Mouse (Mus musculus): ENCODE measurements around the gene Cntn3. TPM values are rescaled to one million over a fixed set of nuclear protein-coding genes. Genes with fewer than 3 reads are reported as not detected.

Gene Cntn3
- polyA plus RNA-seq, 1 experiment, result not detected

DNA sequence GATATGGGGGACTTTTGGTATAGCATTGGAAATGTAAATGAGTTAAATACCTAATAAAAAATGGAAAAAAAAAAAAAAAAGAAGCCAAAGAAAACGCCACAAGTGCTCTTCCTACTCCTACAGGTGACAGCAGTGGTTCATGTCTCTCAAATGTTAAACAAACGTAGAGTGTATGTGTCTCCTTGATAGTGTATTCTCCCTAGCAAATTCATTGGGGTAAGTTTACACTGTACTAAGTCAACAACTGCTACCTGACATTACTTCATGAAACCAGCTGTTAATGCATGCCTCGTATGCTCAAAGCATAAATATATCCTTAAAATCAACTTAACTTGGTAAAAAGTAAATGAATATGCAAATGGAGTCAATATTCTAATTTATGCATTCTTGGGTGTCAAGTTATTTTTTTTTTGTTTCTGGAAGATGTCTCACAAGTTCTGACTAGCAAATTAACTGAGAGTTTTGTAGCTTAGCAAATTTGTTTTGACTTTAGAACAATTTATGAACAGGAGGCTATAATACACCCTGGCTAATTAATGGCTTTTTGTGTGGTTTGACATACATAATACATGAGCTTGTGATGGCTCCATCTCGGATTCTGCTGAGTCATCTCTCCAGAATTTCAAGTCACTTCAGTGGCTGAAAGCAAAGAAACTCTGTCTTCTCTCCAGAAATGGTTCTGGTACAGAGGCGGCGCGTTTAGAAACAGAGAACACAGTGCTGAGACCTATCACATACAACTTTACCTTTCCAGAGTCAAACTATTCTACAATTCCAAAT is 31.1 kb downstream of the Cntn3 start:
- H3K4me3 ChIP-seq (ENCODE audit: low read depth, low read length), result no peak overlapping the region
- TF ChIP-seq POLR2A (IDR thresholded peaks at IDR 0.05; ENCODE audit: low read depth, low read length), result no peak
- no peak for TF ChIP-seq CTCF (IDR thresholded peaks at IDR 0.05; ENCODE audit: extremely low read depth, insufficient read length, insufficient replicate concordance, low read depth, low read length)
- no peaks in the 10 kb centered on the region for H3K27me3 ChIP-seq (ENCODE audit: control insufficient read depth, insufficient read depth, low read length)
- no peaks in the 10 kb centered on the region for H3K4me1 ChIP-seq (ENCODE audit: control insufficient read depth, insufficient read depth, insufficient read length, low read length)
- no peaks in the 10 kb centered on the region for H3K36me3 ChIP-seq (ENCODE audit: control insufficient read depth, insufficient read depth, low read length)
- 71% methylated on average over 7 of the region's 7 CpGs for WGBS
- no peak overlapping the region for H3K27ac ChIP-seq (ENCODE audit: insufficient read depth, low read depth, low read length)

DNA sequence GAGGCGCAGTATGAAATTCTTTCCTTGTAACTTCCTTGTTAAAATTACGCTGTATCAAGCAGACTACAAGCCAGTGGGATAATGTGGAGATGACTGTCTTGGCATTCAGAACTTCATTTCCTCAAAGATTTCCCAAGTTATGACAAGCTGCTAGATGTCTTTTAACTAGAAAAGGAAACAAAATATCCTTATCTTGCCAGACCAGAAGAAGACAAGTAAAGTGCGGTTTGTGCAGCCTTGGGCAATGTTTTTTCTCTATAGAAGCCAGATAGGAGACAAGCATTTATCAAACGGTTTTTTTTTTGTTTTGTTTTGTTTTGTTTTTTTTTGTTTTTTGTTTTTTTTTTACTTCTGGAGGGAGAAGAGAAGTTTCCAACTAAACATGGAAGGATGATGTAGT is 37.3 kb downstream of the Cntn3 start:
- no peak overlapping the region for H3K4me3 ChIP-seq (ENCODE audit: low read depth, low read length)
- no peak overlapping the region for H3K27ac ChIP-seq (ENCODE audit: insufficient read depth, low read depth, low read length)
- no peaks in the 10 kb centered on the region for H3K27me3 ChIP-seq (ENCODE audit: control insufficient read depth, insufficient read depth, low read length)
- H3K36me3 ChIP-seq (ENCODE audit: control insufficient read depth, insufficient read depth, low read length), result no peaks in the 10 kb centered on the region
- no peak for TF ChIP-seq CTCF (IDR thresholded peaks at IDR 0.05; ENCODE audit: extremely low read depth, insufficient read length, insufficient replicate concordance, low read depth, low read length)
- no peak for TF ChIP-seq POLR2A (IDR thresholded peaks at IDR 0.05; ENCODE audit: low read depth, low read length)
- WGBS, result 63% methylated on average over 4 of the region's 4 CpGs
- no peaks in the 10 kb centered on the region for H3K4me1 ChIP-seq (ENCODE audit: control insufficient read depth, insufficient read depth, insufficient read length, low read length)

DNA sequence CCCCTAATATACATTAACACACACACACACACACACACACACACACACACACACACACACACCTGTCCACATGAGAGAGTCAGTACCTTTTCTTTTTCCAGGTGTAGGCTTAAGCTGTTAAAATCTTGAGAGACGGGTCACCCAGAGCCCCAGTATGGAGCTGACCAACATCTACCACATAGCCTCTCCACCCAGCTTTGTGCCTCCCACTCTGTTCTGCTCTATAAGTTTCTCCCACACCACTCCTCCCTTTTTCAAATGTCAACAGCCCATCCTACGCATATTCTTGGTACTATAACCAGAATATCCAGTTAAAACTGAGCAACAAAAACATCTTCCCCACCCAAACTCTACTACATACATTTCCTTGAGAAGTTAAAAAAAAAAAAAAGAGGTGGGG is 49.9 kb downstream of the Cntn3 start:
- H3K27ac ChIP-seq (ENCODE audit: insufficient read depth, low read depth, low read length), result no peak overlapping the region
- no peaks in the 10 kb centered on the region for H3K36me3 ChIP-seq (ENCODE audit: control insufficient read depth, insufficient read depth, low read length)
- WGBS, result 74% methylated on average over 2 of the region's 2 CpGs
- H3K27me3 ChIP-seq (ENCODE audit: control insufficient read depth, insufficient read depth, low read length), result no peaks in the 10 kb centered on the region
- TF ChIP-seq POLR2A (IDR thresholded peaks at IDR 0.05; ENCODE audit: low read depth, low read length) (no peak), CTCF (IDR thresholded peaks at IDR 0.05; ENCODE audit: extremely low read depth, insufficient read length, insufficient replicate concordance, low read depth, low read length) (no peak)
- no peak overlapping the region for H3K4me3 ChIP-seq (ENCODE audit: low read depth, low read length)
- no peaks in the 10 kb centered on the region for H3K4me1 ChIP-seq (ENCODE audit: control insufficient read depth, insufficient read depth, insufficient read length, low read length)

GRCm38 (mm10) chr6:102520977-102521376 is 51.9 kb downstream of the Cntn3 start:
- H3K36me3 ChIP-seq (ENCODE audit: control insufficient read depth, insufficient read depth, low read length), result no peaks in the 10 kb centered on the region
- 71% methylated on average over 2 of the region's 2 CpGs for WGBS
- H3K4me3 ChIP-seq (ENCODE audit: low read depth, low read length), result no peak overlapping the region
- no peak for TF ChIP-seq CTCF (IDR thresholded peaks at IDR 0.05; ENCODE audit: extremely low read depth, insufficient read length, insufficient replicate concordance, low read depth, low read length)
- no peak for TF ChIP-seq POLR2A (IDR thresholded peaks at IDR 0.05; ENCODE audit: low read depth, low read length)
- H3K27ac ChIP-seq (ENCODE audit: insufficient read depth, low read depth, low read length), result no peak overlapping the region
- H3K27me3 ChIP-seq (ENCODE audit: control insufficient read depth, insufficient read depth, low read length), result no peaks in the 10 kb centered on the region
- no peaks in the 10 kb centered on the region for H3K4me1 ChIP-seq (ENCODE audit: control insufficient read depth, insufficient read depth, insufficient read length, low read length)

DNA sequence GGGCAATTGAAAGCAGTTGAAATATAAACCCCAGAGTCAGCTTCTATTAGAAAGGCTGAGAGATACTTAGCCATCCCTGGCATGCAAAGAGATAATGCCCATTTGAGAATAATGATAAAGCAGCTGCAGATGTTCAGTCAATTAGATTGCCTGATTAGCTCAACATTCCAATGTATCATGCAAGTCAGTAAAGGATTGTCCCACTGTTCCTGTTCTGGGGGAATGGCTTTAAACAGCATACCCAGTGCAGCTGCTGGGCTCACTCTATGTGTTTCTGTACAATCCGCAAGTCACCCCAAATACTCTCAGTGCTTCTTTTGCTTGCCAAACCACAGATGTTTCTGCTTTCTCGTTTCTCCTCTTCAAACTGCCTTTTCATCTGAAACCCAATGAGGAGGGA is 57.7 kb downstream of the Cntn3 start:
- H3K27ac ChIP-seq (ENCODE audit: insufficient read depth, low read depth, low read length), result no peak overlapping the region
- no peak for TF ChIP-seq CTCF (IDR thresholded peaks at IDR 0.05; ENCODE audit: extremely low read depth, insufficient read length, insufficient replicate concordance, low read depth, low read length)
- WGBS, result 64% methylated on average over 2 of the region's 2 CpGs
- H3K4me3 ChIP-seq (ENCODE audit: low read depth, low read length), result no peak overlapping the region
- H3K4me1 ChIP-seq (ENCODE audit: control insufficient read depth, insufficient read depth, insufficient read length, low read length), result no peaks in the 10 kb centered on the region
- no peaks in the 10 kb centered on the region for H3K36me3 ChIP-seq (ENCODE audit: control insufficient read depth, insufficient read depth, low read length)
- H3K27me3 ChIP-seq (ENCODE audit: control insufficient read depth, insufficient read depth, low read length), result no peaks in the 10 kb centered on the region

GRCm38 (mm10) chr6:102512085-102512484 is 60.8 kb downstream of the Cntn3 start:
- no peaks in the 10 kb centered on the region for H3K36me3 ChIP-seq (ENCODE audit: control insufficient read depth, insufficient read depth, low read length)
- WGBS, result 64% methylated on average over 1 of the region's 1 CpGs
- no peaks in the 10 kb centered on the region for H3K4me1 ChIP-seq (ENCODE audit: control insufficient read depth, insufficient read depth, insufficient read length, low read length)
- H3K4me3 ChIP-seq (ENCODE audit: low read depth, low read length), result no peak overlapping the region
- no peaks in the 10 kb centered on the region for H3K27me3 ChIP-seq (ENCODE audit: control insufficient read depth, insufficient read depth, low read length)
- TF ChIP-seq POLR2A (IDR thresholded peaks at IDR 0.05; ENCODE audit: low read depth, low read length), result no peak
- TF ChIP-seq CTCF (IDR thresholded peaks at IDR 0.05; ENCODE audit: extremely low read depth, insufficient read length, insufficient replicate concordance, low read depth, low read length), result no peak
- no peak overlapping the region for H3K27ac ChIP-seq (ENCODE audit: insufficient read depth, low read depth, low read length)

- no peak for TF ChIP-seq POLR2A (IDR thresholded peaks at IDR 0.05; ENCODE audit: low read depth, low read length)
- TF ChIP-seq CTCF (IDR thresholded peaks at IDR 0.05; ENCODE audit: extremely low read depth, insufficient read length, insufficient replicate concordance, low read depth, low read length), result no peak
- no peak overlapping the region for H3K4me3 ChIP-seq (ENCODE audit: low read depth, low read length)
- H3K4me1 ChIP-seq (ENCODE audit: control insufficient read depth, insufficient read depth, insufficient read length, low read length), result no peaks in the 10 kb centered on the region
- H3K36me3 ChIP-seq (ENCODE audit: control insufficient read depth, insufficient read depth, low read length), result no peaks in the 10 kb centered on the region
- no peaks in the 10 kb centered on the region for H3K27me3 ChIP-seq (ENCODE audit: control insufficient read depth, insufficient read depth, low read length)
- H3K27ac ChIP-seq (ENCODE audit: insufficient read depth, low read depth, low read length), result no peak overlapping the region
Measured at GRCm38 (mm10) chr6:102485509-102485908, 87.4 kb downstream of the Cntn3 start.
